Mouse (Mus musculus) kidney, adult 9 months (tissue): ENCODE measurements around the gene Rab37.
A peak's percentile ranks its signal among the peaks of the same experiment; 100 is the strongest.

Experiments used
- DNase-seq: peaks from one replicate; pipeline ENCODE4 v3.0.0; 2022

The Rab37 gene

DNA sequence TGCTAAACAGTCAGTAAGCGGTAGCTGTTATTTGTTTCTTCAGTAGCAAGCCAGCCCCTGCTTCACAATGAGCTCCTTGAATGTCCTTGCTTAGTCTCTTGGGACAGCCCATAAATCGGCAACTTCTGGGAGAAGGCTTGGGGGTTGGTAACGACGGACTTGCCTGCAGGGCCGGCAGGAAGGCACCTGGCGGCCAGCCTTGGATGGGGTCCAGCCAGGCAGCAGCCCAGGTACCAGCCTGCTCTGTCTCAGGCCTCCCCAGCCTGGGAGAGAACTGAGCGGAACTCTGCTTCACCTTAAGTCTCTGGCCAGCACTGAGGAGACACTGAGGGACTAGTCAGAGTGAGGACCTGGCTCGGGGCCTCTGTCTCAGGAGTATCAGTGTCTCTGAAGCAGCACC lies 79.9 kb downstream of the Rab37 start:
- peak; percentile 81 for DNase-seq

DNA sequence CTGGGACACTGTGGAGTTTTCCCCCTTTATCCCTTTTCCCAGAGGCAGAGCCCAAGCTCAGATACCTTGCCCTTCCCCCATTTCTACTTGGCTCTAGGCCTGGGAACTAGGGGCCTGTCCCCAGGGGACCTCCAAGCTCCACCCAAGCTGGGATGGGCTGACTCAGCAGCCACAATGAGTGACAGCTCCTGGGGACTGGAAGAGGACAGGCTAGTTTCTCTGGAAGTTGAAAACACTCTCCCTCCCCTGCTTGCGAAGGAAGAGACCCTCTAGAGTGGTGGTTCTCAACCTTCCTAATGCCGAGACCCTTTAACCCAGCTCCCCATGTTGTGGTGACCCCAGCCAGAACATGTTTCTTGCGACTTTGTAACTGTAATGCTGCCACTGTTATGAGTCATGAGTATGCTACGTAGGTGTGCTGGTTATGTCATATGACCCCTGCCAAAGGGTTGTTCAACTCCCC lies 81.6 kb downstream of the Rab37 start:
- peak; percentile 85 for DNase-seq

DNA sequence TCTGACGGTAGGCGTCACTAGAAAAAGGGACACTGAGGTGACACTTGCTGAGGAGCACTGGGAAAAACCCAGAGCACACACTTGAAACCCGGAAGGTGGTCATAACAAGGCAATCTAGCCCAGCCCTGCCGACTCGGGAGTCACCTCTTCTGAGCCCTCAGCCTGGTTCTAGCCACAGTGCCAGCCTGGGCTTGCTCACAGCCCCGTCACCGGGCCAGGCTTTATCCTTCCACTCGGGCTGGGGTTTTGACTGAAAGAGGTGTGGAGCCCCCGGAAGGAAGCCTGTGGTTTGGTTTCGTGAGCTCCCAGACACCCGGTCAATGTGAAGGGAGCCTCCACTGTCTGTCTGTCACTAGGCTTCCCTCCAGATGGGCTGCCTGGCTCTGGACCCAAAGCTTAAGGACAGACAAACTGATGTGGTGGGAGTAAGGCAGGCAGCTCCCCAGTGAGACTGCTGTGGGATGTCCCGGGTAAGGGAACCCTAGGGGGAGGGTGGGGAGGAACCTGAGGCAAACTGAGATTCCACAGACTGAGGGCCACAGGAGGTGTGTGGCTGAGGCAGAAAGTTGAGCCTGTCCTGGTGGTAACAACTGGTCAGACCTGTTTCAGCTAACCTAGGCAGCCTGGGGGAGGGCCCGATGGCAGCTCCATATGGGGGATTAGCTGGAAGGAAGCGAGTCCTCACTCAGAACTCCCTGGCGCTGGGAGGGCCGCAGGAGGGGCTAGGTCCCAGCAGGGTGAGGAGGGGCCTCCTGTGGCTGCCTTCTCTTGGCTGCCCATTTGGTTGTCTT lies 82.5 kb downstream of the Rab37 start:
- DNase-seq = peak; percentile 49

DNA sequence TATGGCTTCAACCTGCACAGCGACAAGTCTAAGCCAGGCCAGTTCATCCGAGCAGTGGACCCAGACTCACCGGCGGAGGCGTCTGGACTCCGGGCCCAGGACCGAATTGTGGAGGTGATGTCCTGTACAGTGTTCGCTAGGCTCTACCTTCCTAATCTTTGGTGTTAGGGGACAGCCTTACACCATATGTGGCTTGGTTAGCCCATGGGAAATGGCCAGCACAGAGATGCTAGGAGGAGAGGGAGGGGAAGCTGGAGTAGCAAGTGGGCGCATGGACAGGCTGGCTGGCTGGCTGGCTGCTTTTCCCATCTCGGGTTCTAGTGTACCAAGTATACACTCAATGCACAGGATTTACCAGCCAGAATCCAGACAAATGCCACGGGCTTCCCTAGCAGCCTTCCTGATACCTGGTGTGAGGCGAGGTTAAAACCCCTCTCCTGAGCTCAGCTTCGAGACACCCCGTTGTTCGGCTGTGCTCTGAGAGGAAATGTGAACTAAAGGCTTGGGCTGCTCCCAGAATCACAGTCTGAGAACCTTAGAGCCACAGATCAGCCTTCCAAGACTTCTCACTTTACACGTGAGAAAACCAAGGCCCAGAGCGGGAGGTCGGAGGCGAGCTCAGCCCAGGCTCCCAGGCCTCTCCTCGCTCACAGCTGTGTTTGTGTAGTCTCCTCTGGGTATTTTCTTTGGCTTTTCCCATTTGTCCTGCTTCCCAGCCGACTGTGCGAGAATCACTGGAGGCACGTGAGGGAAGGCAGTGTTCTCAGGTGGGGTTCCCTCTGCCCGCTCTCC lies 85.4 kb downstream of the Rab37 start:
- no peak for DNase-seq

DNA sequence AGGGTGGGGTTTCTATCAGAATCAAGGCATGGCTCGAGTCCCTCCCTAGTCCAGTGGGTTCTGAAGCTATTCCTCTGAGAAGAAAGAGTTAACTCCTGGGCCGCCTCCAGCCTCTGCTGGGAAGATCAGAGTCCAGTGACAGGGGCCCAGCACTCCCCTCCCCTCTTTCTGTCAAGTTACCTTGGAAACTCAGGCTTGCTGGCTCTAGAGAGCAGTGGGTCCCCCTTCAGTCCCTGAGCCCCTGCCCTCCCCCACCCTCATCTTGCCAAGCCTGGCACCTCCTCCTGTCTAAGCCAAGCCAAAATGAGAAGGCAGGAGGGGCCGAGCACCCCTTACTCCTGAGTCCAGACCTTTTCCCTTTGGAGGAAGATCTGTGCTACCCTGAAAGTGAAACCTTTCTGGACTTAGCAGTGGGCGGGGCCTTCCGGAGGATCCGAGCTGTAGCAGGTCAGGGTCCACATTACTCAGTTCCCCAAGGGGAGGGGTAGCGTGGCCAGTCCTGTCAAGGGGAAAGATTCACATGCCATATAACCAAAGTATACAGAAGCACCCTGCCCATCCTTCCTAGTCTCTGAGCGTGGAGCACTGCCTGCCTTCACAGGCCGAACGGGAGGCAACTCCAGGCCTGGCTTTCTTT lies 86.4 kb downstream of the Rab37 start:
- DNase-seq = peak; percentile 90

DNA sequence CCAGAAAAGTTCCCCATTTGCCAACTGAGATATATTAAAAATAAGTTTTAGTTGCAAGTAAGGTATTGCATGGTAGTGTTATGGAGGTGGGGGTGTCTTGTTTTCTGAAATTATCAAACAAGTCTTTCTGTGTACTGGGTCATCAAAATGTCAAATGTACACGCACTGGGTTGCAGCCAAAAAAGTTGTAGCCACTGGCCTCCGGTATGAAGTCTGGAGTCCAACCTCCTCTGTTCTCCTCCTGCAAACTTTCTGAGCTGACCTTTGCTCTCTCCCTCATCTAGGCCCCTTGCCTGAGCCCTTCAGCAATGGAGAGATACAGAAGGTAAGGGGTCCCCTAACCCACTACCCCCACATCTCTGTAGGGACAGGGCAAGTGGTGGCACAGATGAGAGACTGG lies 87.5 kb downstream of the Rab37 start:
- peak; percentile 91 for DNase-seq

DNA sequence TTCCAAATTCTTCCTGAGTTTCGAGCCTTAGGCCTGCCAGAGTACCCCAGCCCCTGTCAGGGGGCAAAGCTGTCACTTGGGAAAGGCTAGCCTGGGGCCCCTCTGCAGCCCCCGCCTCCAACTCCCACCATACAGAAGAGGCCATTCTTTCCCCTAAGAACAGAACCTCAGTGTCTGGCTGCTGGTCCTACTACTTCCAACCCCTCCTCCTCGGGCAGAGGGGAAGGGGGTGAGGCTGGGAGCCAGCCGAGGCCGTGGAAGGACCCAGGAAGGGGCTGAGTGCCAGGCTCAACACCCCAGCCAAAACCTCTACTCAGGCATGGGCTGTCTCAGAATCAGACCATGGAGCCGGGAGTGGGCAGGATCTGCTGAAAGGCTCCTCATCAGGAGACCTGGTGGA lies 88.0 kb downstream of the Rab37 start:
- DNase-seq = no peak

DNA sequence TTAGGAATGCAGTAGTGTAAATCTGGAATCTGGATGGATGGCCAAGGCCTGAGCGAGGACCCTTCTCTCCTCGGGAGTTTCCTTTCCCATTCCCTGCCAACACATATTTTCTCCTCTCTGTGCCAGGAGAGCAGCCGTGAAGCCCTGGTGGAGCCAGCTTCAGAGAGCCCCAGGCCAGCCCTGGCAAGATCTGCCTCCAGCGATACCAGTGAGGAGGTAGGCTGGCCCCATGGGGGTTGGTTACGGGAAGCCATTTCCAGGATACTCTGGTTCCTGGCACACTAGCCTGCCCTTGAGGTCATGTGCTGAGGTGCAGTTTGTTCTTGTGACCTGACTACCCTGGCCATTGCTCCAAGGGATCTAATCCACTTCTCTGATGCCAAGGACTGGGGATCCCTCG lies 88.7 kb downstream of the Rab37 start:
- peak; percentile 90 for DNase-seq

DNA sequence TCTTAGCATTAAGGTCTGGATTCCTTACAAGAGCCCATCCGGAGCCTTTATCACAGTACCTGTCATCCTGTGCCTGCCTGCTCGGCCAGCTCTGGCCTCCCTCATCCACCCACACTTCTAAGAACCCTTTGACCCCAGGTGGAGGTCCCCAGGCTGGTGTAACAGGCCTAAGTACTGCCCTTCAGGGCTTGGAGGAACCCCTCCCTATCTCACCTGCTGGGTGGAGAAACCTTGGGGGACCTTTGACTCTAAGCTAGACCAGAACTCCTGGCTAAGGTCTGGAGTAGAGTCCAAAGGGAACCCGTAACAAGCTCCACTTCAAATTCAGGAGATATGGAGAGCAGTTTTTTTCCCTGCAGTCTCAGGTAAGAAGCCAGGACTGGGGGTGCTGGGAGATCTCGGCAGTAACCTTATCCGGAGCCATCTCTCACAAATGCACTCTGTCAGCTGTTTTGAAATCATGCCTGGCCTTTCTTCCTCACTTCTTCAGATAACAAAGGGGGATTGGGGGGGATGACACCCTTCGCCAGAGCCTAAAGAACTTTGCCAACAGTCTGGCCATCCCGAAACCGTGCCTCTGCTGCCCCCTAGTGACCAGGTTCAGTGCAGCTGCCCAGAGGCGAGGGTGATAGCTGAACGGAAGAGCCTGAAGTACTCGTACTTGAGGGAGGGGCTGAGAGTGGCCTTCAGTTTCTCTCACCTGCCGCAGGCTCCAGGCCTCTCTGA lies 90.8 kb downstream of the Rab37 start:
- peak; percentile 89 for DNase-seq

DNA sequence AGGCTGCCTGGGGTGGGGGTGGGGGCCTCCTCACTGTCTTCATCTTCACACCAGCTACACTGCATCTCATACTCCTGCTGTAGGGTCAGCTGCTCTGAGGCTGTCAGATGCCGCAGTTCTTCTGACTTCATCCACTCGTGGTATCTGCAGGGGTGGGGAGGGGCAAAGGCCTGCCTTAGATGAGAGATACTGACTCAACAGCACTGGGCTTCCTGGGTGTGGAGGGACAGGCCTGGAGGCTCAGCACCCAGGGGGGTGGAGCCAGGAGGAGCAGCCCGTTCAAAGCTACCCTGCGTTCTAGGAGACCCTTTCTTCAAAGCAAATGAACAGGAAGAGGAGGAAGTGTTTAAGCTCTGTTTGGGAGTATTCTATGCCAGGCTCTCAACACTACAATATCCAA lies 93.7 kb downstream of the Rab37 start:
- DNase-seq = no peak

DNA sequence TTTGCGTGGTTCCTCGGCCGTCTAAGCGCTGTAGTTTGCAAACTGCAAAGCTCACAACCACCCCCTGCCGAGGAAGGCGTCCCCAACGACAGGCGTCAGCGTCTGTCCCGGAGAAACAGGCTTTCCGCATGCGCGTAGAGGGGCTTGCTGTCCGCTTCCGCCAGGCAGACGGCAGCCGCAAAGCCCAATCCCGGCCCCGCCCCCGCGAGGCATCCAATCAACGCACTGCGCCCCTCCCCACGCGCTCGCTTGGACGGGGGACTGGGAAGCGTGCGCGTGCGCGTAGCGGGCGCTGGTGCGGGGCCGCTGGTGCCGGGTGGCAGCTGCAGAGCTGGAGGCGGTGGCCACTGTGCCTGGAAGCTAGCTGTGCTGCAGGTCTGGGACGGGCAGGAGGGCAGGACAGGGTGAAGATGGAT lies 96.0 kb downstream of the Rab37 start, which contains the start of gene Tmem104:
Gene Tmem104, plus strand, starts transcription at position 264 of the 416 bp plus-strand sequence.
- DNase-seq = peak; percentile 99

DNA sequence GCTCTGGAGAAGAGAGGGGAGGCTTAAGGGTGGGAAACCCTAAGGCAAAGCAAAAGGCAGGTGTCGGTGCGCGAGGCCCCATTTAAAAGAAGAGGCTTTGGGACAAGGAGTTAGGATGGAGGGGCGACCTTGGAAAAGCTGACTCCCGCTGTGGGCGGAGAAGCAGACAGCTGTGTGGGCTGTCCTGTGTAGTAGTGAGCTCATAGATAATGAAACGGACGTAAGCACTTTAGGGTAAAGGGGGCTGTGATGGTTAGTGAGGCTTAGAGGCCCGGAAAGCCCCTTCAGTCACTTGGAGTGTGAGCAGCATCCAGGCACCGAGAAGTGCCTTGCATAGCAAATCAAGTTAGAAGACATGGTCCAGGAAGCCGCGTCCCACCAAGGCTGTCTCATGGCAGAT lies 96.5 kb downstream of the Rab37 start, which contains the start of gene Nat9:
Gene Nat9, minus strand, starts transcription at position 167 of the 400 bp plus-strand sequence.
- no peak for DNase-seq

DNA sequence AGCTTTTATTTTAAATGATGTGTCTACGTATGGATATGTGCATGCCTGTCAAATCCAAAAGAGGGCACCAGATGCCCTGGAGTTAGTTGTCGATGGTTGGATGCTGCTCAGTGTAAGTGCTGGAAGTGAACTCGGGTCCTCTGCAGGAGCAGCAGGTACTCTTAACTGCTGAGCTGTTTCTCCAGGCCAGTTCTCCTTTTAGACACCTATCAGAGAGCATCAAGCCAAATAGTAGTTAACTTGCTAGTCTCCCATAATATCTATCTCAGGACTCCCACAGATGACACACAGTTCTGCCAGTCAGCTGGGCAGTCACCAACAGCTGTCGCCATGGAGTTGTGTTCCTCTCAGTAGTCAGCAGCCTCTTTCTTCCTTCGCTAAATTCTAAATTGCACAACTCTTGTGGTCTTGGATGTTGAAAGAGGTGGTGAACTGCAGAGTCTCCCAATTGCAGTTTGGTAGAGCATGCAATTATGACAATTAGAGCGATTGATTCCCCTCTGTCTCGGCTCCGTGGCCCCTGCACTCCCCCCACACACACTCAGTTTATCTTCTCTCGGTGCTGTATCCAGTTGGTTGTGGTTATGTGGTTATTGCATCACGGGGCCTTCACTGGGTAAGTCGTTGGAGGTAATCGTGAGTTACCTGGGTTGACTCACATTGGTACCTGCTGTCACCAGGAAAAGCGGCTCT lies 97.5 kb downstream of the Rab37 start:
- DNase-seq = no peak

DNA sequence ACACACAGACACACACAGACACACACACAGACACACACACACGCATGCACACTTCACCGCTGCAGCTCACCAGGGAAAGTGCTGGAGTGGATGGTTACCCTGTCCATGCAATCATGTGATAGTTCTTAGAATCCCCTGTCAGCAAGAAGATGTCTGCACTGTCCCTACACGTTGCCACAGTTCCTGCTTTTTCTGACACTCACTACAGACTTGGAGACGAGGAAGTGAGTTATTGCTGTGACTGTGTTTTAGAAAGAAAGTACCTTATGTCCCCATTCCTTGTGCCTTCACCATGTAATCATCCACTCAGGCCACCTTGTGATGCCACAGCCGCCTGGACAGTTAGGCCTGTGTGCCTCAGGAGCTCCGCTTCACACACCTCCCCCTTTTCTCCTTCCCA lies 98.1 kb downstream of the Rab37 start:
- no peak for DNase-seq

DNA sequence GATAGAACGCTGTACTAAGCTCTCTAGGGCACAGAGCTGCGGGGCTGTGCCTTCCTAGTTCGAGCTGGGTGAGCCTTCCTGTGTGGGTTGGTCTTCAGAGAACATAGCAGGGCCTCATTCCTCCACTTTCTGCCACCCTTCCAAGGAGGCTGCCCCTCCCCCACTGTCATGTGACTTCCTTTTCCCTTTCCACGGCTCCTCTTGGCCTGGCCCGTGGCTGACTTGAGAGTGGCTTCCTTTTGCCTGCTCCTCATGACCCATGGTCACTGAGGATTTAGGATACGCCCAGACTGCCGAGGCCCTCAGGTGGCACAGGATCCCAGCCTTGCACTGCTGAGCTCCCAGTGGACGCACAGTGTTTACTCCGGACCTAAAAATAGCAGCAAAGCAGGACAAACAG lies 100.9 kb downstream of the Rab37 start:
- peak; percentile 67 for DNase-seq

DNA sequence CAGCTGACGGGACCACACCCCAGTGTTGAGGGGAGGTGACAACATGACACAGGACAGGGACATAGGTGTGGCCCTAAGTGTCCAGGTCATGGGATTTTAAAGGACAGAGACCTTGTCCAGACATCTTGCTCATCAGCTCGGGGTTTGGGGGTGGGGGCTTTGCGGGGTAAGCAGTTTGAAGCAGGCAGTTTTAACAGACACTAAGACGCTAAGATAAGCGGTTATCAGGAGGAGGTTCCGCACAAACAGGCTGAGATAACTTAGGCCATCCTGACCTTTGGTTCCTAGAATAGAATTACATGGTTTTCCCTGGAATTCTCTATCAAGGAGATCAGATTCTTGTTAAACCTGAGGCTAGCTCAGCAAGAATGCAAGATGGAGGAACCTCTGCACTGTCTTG lies 103.5 kb downstream of the Rab37 start:
- no peak for DNase-seq

DNA sequence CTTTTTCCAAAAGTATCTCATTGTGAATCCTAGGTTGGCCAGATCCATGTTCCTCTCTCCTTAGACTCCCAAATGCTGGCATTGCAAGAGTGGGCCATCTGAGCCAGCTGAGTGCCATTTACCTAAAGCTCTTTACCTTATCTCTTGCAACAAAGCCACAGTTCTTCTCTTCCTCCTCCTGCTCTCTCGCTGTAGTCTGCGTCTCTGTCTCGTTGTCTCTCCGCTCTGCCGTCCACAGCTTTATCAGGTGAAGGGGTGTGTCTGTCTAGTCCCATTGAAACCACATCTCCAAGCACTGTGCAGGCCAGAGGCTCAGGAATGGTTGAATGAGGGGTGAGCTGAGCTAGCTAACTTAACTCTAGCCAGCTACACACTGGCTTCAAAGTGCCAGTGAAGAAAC lies 104.7 kb downstream of the Rab37 start:
- DNase-seq = no peak

DNA sequence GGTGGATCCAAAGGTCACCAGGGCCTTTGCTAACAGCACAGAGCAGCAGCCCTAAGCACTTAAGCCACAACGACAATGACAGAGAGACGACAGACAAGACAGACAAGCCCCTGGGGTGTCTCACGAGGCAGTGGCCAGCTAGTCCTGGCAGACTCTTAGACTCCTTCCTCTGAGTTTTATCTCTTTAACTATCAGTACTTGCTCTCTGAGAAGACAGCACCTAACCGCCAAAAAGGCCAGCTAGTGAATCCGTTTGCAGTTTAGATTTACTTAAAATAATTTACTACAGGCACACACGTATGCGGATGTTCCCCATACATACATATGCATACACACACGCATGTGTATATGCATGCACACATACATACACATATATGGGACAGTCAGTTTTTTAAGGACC lies 106.3 kb downstream of the Rab37 start:
- DNase-seq = no peak

DNA sequence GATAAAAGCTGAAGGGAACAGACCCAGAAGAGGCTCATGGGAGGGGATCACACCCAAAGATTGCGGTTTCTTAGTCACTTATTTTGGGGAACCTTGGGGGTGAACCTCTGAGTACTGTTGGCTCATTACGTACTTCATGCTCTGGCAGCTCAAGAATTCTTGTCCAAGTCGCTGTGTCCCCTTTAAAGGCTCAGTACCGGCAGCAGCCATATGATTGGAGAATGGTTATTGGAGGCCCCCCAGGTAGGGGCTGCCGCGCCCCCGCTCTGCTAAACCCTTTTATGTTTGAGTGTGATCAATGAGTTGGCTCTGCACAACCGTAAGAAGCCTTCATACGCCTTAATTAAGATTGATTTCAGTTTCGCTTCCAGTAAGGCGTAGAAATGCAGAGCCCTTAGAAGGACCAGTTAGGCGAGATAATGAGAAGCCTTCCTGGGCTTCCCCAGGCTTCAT lies 107.7 kb downstream of the Rab37 start:
- no peak for DNase-seq

DNA sequence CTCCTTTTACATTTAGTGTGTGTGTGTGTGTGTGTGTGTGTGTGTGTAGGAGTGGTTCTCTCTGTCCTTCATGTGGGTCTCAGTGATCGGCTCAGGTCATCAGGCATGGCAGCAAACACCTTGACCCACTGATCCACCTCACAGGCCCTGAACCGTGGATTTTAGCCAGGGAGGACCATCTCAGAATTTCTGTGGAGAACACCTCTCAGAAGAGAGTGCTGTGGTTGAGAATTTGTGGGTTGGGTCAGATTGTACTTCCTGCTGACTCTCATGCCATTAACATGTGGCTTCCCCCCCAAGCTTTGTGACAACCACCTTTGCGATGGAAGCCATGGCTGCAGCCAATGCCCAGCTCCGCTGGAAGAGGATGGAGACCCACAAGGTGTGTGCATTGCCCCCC lies 109.3 kb downstream of the Rab37 start:
- no peak for DNase-seq

DNA sequence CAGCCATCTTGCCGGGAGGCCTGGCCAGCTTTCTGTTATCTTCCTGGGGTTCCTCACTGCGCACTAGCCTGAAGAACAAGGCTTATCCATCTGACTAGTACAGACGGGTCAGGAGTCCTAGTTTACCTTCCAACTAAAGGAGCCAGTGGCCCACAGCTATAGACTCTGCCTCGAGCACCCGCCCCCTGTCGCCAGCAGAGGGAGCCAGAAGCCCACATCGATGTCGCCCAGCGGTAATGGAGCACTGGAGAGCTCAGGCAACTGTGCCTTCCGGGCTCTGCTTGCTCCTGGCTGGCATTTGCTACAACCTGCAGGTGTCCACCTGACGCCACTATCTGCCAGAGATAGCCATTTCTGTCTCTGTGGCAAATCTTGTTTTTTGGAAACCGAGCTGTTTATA lies 111.1 kb downstream of the Rab37 start:
- DNase-seq = peak; percentile 80

DNA sequence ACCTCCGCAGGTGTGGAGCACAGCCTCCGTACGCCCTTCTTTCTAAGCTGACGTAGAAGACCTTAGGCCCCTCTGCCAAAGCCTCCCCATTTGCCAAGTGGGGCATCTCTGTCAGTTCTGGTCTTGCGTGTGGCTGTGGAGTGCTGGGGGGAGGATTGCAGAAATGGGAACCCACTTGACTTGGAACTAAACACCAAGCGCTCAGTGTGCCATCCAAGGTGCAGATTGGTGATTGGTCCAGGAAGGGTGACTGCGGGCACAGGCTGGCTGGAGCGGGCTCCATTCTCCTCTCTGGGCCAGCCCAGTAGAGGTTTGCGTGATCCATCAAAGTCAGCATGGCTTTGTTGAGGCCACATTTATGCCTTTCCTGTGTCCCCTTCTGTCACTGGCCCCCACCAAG lies 111.5 kb downstream of the Rab37 start:
- DNase-seq = no peak
